Mouse (Mus musculus) layer of hippocampus, adult 9-11 months (tissue): Measurements from ENCODE around the gene Grb2.

Experiments used
- DNase-seq: peaks from one replicate; pipeline ENCODE4 v3.0.0; 2022

Grb2 gene

DNA sequence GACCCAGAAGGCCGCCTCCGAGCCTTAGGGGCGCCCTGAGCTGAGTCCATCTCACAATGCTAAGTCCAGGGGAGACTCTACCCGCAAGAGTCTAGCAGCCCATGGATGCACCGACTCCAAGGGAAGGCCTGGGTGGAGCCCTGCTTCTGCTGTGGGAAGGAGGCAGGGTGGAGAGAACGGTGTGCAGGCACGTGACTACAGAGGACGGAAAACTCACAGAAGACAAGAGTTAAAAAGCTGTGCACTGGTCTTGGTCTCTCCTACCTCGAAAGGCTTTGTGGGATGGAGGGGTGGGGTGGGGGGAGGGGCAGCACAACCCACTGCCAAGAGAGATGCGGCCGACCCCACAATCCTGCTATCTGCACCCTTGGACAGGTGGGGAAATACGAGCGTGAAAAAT is 64.1 kb downstream of the Grb2 start:
- DNase-seq = no peak

GRCm38 (mm10) chr11:115643265-115643664 is 65.1 kb downstream of the Grb2 start:
- no peak for DNase-seq

- no peak for DNase-seq
Measured at GRCm38 (mm10) chr11:115642705-115643104, 65.7 kb downstream of the Grb2 start.

DNA sequence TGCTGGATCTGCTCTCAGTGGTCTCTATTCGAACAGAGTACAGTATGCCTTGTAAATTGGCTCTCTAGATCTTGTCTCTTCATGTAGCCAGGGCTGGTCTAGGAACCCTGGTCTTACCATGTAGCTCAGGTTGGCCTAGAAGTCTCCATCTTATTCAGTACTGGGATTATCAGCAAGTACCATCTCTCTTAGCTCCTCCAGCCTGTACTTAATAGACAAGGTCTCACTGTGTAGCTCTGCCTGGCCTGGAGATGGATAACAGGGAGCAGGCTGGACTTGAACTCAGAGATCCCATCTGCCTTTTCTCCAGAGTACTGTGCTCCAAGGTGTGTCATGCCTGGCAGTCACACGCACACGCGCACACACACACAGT is 66.7 kb downstream of the Grb2 start:
- no peak for DNase-seq

DNA sequence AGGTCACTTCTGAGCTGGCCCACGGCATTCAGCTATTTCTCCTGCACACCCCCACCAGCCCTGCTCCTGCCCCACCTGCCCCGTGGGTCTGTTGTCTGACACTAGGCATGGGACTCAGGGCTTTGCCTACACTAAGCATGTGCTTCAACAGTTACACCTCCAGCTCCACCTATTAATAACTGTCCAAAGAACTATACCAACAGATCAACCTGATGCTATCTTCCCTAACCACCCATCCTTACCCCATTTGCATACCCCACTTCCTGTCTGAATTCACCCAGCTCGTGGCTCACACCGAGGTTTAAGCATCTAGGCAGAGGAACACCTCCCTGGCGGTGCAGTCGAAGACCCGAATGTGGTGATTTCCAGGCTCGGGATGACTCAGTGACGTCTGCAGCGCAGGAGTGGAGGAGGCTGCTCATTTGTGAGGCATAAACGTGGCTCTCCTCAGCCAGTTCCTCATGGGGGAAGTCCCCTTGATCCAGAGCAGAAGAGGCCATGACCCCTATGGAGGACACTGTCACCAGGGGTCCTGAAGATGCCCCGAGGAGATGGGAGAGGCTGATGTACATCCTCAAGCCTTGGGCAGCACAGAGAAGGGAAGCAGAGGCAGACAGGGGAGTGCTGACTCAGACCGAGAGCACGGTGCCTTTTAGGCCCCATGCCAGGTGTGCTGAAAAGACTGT is 67.3 kb downstream of the Grb2 start:
- no peak for DNase-seq

GRCm38 (mm10) chr11:115640311-115640828 is 68.0 kb downstream of the Grb2 start:
- DNase-seq = no peak

GRCm38 (mm10) chr11:115639540-115639939 is 68.9 kb downstream of the Grb2 start:
- no peak for DNase-seq

DNA sequence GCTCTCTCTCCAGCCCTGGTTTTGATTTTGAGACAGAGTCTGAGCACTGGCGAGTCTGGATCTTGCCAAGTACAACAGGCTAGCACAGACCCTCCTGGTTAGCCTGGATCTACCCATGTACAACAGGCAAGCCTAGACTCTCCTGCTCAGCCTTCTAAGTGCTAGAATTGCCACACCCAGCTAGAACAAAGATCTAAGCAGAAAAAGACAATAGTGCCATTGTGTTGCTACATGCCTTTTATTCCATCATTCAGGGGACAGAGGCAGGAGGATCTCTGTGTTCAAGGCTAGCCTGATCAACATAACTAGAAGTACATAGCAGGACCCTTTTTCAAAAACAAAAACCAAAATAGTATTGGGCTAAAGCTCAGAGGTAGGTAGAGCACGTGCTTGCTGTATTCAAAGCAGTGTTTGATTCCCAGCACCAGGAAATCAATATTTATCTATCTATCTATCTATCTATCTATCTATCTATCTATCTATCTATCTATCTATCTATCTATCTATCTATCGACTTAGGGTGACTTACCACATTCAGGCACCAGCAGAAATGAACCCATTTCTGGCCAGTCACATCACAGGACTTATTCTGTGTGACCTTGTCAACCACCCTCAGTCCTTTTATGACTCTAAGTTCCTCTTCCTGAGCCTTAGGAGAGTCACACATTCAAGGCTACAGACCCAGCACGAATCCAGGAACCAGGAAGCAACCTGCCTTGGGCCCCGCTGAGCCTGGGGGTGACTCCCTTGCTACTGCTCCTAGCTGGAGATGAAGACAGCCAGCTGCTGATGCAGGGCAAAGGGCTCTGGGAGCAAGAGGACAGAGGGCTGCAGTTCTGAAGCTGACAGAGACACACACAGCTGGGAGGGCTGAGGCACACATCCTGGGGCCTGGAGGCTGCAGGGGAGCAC is 69.6 kb downstream of the Grb2 start:
- no peak for DNase-seq

DNA sequence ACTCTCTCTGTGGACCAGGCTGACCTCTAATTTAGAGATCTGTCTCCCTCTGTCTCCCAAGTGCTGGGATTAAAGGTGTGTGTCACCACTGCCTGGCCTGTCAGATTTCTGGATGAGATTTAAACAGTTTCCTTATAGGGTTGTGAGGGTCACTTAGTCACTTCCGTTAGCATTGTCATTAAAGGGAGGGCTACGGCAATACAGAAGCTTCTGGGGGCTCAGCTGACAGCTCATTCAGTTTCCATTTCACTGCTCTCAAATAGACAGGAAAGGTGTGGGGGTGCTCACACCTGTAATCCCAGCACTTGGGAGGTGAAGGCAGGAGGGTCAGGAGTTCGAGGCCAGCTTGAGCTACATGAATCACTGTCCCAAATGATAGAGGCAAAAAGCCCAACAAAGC is 71.4 kb downstream of the Grb2 start:
- no peak for DNase-seq

- no peak for DNase-seq
Measured at GRCm38 (mm10) chr11:115635484-115635883, 72.9 kb downstream of the Grb2 start.

DNA sequence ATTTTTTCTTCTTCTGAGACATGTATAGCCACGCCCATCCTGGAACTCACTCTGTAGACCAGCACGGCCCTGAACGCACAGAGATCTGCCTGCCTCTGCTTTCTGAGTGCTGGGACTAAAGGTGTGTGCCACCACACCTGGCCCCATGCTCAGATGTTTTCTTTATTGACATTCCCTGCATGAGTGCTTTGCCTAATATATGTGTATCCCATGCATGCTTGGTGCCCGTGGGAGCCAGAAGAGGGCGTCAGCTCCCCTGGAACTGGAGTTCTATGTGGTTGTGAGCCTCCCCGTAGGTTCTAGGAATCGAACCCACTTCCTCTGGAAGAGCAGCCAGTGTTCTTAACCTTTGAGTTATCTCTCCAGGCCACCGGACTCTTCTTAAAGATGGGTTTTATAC is 73.4 kb downstream of the Grb2 start:
- no peak for DNase-seq

GRCm38 (mm10) chr11:115634109-115634508 is 74.3 kb downstream of the Grb2 start:
- no peak for DNase-seq

- DNase-seq = no peak
Measured at GRCm38 (mm10) chr11:115632862-115633261, 75.5 kb downstream of the Grb2 start.

GRCm38 (mm10) chr11:115632247-115632646 is 76.2 kb downstream of the Grb2 start:
- no peak for DNase-seq

DNA sequence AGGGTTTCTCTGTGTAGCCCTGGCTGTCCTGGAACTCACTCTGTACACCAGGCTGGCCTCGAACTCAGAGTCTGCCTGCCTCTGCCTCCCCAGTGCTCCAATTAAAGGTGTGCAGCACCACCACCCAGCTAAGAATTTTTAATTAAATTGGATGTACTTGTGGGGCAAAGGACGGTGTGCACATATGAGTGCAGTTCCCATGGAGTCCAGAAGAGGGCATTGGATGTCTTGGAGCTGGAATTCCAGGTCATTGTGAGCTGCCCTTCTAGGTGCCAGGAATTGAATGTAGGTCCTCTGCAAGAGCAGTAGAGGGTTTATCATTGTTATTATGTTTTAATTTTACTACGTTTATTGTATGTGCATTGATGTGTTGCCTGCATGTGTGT is 76.9 kb downstream of the Grb2 start:
- no peak for DNase-seq

DNA sequence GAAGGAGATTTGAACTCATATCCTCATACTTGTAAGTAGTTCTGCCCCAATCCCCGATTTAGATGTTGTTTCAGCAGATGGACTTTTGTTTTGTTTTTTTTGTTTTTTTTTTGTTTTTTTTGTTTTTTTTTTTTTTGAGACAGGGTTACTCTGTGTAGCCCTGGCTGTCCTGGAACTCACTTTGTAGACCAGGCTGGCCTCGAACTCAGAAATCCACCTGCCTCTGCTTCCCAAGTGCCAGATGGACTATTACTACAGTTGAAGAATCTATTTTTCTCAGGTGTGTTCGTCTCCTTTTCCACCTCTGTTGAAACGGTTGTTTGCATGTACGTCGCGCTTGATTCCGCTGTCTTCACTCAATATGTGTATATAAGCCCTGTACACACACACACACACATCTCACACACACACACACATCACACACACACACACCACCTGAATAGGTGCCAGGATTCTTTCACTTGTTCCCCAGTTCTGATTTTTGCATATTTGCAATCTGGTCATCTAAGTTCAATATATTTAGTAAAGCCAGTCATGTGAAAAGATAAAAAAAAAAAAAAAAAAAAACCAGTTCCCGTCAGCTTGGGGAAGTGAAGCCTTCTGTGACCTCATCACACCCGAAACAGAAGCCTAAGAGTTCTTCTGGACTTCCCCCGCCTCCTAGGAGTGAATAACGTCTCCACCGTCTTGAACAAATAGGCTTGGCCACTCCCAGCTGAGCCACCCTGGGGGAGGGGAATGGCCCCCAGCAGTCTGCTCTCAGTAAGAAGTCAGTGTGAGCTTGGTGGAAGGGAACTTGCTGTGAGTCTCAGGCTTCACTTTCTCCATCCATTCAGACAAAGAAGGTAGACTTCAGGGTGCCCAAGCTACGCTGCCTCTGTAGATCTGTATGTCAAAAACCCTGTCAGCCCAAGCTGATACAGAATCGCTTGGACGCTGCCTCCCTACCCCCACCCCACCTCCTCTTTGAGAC is 77.6 kb downstream of the Grb2 start:
- peak; percentile 88 for DNase-seq

- no peak for DNase-seq
Measured at GRCm38 (mm10) chr11:115629734-115630531, 78.5 kb downstream of the Grb2 start.

DNA sequence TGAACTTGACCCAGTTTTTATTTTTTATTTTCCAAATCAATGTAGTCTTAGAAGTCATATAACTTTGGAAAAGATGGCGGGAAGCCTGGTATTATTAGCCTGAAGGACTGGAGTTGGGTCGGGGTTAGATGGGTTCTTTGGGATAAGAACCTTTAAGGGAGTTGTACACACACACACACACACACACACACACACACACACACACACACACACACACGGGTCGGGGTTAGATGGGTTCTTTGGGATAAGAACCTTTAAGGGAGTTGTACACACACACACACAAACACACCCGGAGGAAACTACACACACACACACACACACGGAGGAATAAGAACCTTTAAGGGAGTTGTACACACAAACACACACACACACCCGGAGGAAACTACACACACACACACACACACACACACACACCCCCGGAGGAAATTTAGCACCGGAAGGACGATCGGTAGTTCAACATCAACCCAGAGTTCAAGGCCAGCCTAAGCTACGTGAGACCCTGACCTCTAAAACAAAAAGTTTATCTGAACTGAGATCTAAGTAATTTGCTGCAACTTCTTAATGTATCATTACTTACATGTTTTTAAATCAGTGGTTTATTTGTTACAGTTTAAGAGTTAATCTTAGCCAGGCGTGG is 79.8 kb downstream of the Grb2 start:
- DNase-seq = no peak

DNA sequence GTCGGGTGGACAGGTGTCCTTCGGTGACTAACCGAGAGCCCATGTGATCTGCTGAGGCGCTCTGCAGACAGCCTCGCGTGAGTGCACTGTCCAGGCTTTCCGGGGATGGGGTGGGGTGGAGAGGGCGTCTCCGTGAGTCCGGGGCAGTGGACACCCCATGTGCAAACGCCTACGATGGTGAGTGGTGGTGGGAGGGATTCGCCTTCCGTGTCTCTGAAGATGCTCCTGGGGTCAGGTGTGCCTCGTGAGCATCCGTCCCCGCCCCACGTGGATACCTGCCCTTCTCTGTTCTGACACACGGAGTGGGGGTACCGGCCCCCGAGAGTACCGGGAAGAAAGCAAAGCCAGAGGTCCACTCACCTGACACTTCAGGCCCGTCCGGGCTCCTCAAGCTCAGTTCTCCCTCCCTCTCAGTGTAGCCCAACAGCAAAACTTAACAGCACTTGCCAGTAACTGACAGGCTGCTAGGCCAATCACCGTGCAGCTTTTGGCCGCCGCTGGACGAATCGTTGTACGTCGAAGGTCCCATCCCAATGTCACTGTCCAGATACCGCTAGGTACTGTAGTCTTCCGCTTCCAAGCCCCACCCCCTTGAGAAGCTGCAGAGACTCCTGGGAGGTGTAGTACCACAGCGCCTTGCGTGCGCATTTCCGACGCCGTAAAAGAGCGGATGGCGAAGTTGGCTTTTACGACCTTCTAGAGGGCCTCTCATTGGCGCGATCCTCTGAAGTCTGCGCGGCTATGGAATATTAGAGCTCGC is 80.5 kb downstream of the Grb2 start, which contains the start of gene Slc25a19:
Slc25a19 (minus strand) TSS at position 591 of the 760 bp plus-strand sequence.
- peak; percentile 100 for DNase-seq

- DNase-seq = no peak
Measured at GRCm38 (mm10) chr11:115626824-115627616, 81.4 kb downstream of the Grb2 start.
